Mouse (Mus musculus) stomach, postnatal 0 days (tissue): Measurements from ENCODE around the gene Atp8a2.

Experiments used
- CTCF ChIP-seq: IDR thresholded peaks from 2 replicates; pipeline ENCODE4 v1.5.1; 2016; ENCODE audit warnings: antibody characterized with exemption, low read depth, mild to moderate bottlenecking, moderate library complexity
- EP300 ChIP-seq: optimal IDR thresholded peaks from 2 replicates; pipeline ENCODE3; 2016; ENCODE audit warnings: antibody characterized with exemption

DNA sequence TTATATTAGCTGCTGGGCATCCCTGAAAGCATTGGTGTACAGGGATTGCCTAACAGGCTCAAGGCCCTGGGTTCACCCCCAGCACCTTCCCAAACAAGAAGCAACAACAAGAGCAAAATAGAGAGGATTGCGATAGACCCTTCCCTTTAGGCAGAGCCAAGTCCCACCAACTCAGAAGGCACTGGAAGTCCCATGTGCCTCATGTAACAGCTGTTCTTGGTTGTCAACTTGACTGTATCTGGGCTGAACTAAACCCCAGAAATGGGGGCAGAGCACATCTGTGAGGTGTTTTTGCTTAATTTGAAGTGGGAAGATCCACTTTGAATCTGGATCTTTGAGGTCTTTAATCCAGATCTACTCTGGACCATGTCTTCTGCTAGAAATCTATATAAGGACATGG is 539.9 kb downstream of the Atp8a2 start:
- TF ChIP-seq CTCF (no peak), EP300 (no peak)
